Mouse (Mus musculus): Measurements from ENCODE around the gene Il6ra.

Il6ra gene

GRCm38 (mm10) chr3:89912543-89913391 lies at the start of gene Il6ra:
TSS of gene Il6ra (minus strand) at chr3:89913196.
- in situ Hi-C loops (cut with MboI; ENCODE audit: low sequenced_read_pairs), result no loop called here

GRCm38 (mm10) chr3:89962059-89962750 lies 49.2 kb upstream of the Il6ra start:
- in situ Hi-C loops (cut with MboI; ENCODE audit: low sequenced_read_pairs), result no loop called here

DNA sequence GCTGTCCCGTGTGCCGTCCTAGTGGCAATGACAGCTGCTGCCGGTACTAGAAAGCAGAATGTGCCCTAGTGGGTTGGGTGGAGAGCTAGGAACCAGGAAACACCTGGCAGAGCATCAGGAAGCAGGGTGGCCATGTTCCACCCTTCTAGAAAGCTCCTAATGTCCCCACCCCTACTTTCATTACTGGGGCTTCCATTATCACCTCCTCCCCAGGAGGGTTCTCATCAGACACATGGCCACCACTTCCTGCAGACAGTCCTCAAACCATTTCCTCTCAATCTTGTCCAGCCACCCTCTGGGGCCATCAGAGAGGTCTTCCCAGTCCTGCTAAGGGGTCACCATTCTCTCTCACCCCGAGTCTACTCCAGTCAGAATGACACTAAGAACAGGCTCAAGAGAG lies 48.4 kb upstream of the Il6ra start:
- in situ Hi-C loops (cut with MboI; ENCODE audit: low sequenced_read_pairs), result no loop called here

DNA sequence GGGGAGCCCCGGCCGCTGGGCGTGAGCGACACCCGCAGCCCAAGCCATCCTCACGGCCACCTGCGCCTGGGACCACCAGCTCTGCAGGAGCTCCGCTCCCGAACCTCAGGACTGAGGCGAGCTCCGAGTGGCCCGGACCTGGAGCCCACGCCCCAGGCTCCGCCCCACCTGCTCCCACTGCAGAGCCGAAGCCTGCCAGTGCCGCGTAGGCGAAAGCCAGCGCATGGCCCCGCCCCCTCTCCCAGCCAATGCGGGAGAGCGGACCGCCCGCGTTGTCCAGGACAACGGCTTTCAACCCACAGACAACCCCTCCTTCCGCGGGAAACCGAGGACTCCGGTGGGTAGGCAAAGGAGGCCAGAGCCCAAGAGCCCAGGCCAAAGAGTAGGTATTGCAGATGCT lies 47.5 kb upstream of the Il6ra start:
- in situ Hi-C loops (cut with MboI; ENCODE audit: low sequenced_read_pairs), result no loop called here

DNA sequence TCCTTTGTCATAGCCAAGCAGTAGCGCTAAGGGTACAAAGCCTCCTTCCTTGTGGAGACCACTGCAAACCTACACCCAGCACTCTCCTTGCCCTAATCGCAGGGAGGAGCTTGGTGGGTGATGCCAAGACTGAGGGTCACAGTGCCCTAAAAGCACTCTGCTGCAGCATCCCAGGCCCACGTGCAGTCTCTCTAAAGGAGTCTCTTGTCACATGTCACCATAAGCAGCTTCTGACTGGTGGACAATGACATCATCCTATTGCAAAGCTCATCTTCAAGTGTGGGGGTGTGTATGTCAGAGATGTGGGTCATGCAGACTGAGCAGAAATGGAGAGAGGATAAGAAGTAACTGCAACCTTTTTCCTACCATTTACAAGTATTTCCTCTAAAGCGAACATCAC lies 46.4 kb upstream of the Il6ra start:
- in situ Hi-C loops (cut with MboI; ENCODE audit: low sequenced_read_pairs), result no loop called here

GRCm38 (mm10) chr3:89957880-89958279 lies 44.9 kb upstream of the Il6ra start:
- in situ Hi-C loops (cut with MboI; ENCODE audit: low sequenced_read_pairs), result no loop called here

DNA sequence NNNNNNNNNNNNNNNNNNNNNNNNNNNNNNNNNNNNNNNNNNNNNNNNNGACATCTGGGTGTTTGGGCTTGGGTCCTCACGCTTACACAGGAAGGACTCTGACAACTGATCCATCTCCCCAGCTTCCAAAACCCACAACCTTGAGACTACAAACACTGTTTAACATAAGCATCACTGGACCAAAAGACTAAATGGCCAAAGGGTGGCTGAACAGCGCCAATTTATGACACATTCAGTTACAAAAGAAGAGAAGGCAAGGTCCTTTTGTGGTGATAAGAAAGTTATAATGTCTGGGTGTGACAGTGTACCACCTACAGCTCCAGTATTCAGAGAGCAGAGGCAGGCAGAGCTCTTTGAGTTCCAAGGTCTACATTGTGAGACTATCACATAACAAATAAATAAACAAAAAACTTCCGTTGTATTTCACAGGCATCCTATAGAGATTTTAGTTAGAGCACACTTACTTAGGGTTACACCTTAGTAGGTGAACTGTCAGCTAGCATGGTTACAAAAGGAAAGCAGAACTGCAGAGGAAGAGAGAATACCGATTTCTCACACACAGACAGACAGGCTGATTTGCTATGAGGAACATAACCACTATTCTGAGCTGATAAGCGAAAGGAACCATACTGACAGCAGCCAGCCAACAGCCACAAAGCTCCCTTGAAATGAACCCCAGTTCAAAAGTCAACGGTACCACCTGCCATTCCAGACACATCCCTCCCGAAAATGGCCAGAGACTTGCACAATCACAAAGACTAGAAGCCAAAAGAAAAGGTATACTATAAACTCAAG lies 43.4 kb upstream of the Il6ra start:
- in situ Hi-C loops (cut with MboI; ENCODE audit: low sequenced_read_pairs), result no loop called here

DNA sequence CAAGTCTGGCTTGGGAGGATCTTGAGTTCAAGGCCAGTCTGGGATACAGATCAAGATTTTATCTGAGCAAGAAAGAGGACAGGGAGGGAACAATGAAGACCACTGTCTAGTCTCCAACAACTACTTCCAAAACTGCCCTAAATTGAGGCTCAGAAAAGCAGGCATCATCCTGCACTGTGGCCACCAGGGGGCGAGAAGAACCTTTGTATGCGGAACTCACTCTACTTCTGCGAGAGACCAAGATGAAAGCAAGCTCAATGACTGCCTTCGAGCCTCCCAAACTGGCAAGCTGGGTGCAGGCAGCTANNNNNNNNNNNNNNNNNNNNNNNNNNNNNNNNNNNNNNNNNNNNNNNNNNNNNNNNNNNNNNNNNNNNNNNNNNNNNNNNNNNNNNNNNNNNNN lies 40.4 kb upstream of the Il6ra start:
- in situ Hi-C loops (cut with MboI; ENCODE audit: low sequenced_read_pairs), result no loop called here

- in situ Hi-C loops (cut with MboI; ENCODE audit: low sequenced_read_pairs), result no loop called here
Measured at GRCm38 (mm10) chr3:89948655-89949054, 35.7 kb upstream of the Il6ra start.

- in situ Hi-C loops (cut with MboI; ENCODE audit: low sequenced_read_pairs), result no loop called here
Measured at GRCm38 (mm10) chr3:89948021-89948420, 35.0 kb upstream of the Il6ra start.

GRCm38 (mm10) chr3:89945026-89945425 lies 32.0 kb upstream of the Il6ra start:
- in situ Hi-C loops (cut with MboI; ENCODE audit: low sequenced_read_pairs), result no loop called here

- in situ Hi-C loops (cut with MboI; ENCODE audit: low sequenced_read_pairs), result no loop called here
Measured at GRCm38 (mm10) chr3:89942894-89943293, 29.9 kb upstream of the Il6ra start.

DNA sequence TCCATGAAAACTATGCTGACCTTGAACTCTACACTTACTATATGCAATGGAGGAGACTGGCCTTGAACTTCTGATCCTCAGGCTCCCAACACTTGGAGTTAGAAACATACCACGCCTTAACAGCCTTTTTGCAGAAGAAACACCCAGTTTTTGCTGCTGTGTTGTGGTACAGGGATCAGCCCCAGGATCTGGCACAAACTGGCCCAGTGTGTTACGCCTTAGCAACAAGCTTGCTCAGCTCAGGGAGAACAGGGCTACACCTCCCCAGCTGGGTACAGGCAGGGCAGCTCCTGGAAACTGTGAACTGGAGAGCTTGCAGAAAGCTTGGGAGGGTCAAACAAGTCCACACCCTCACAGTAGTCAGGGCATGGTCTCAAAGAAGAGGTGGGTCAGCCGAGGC lies 23.5 kb upstream of the Il6ra start:
- in situ Hi-C loops (cut with MboI; ENCODE audit: low sequenced_read_pairs), result no loop called here

- in situ Hi-C loops (cut with MboI; ENCODE audit: low sequenced_read_pairs), result no loop called here
Measured at GRCm38 (mm10) chr3:89932925-89933324, 19.9 kb upstream of the Il6ra start.

DNA sequence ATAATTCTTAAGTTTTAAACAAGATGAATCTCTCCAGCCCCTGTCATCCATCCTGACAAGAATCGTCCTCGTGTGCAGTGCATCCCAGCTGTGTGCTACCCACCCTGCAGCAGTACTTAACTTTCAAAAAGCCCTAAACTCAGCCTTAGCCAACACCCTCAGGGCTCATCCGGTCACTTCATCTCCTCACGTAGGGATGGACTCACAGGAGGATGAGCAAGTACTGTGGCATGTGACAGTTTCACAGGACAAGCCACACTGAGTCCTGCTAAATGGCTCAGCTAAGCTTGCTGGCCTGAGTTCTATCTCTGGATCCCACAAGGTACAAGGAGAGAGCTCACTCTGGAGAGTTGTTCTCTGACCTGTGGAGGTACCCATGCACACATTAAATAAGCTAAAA lies 16.0 kb upstream of the Il6ra start:
- in situ Hi-C loops (cut with MboI; ENCODE audit: low sequenced_read_pairs), result no loop called here

DNA sequence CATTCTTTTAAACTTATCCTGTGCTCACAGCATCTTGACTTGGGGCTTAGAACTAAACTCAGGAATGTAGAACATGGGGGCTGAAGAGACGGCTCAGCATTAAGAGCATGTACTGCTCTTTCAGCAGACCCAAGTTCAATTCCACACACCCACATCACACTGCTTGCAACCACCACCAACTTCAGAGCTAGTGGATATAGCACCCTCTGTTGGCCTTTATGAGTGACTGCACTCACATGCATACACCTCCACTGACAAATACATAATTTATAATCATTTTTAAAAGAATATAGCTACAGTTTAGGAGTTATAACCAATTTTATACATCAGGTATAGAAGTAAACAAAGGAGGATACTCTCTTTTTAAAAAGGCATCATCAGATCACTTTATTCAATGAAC lies 13.4 kb upstream of the Il6ra start:
- in situ Hi-C loops (cut with MboI; ENCODE audit: low sequenced_read_pairs), result no loop called here

- in situ Hi-C loops (cut with MboI; ENCODE audit: low sequenced_read_pairs), result no loop called here
Measured at GRCm38 (mm10) chr3:89920711-89921110, 7.7 kb upstream of the Il6ra start.

GRCm38 (mm10) chr3:89917408-89917807 lies 4.4 kb upstream of the Il6ra start:
- in situ Hi-C loops (cut with MboI; ENCODE audit: low sequenced_read_pairs), result no loop called here

- in situ Hi-C loops (cut with MboI; ENCODE audit: low sequenced_read_pairs), result no loop called here
Measured at GRCm38 (mm10) chr3:89916622-89917021, 3.6 kb upstream of the Il6ra start.

GRCm38 (mm10) chr3:89914700-89915099 lies 1.7 kb upstream of the Il6ra start:
- in situ Hi-C loops (cut with MboI; ENCODE audit: low sequenced_read_pairs), result no loop called here

DNA sequence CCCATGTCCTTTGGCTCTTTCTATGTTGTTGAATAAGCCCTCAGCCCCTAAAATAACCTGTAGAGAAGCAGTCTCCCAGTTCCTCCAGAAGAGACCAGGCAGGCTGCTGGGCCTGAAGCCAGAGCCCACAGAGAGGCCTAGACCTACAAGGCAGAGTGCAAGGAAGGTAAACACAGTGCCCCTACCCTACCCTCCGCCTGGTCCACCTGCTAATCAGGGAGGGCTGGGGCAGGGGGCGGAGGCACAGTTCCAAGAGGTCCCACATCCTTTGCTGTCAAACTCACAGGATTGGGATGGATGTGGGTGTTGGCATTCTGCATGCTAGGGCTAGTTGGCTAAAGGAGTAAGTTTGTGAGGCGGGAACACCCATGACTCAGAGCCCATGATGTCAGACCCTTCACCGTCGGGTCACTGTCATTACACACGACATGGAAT lies 871 bp downstream of the Il6ra start:
- in situ Hi-C loops (cut with MboI; ENCODE audit: low sequenced_read_pairs), result no loop called here

Measured in CH12F3 (cell line).